Mouse (Mus musculus): ENCODE data around the gene Dzip1.

- TF ChIP-seq CTCF (IDR thresholded peaks at IDR 0.05; ENCODE audit: control insufficient read depth, insufficient read depth, insufficient read length) (no peak), MAX (IDR thresholded peaks at IDR 0.05) (no peak), MYOD1 (IDR thresholded peaks at IDR 0.05; ENCODE audit: control insufficient read depth, insufficient read length, low read depth) (no peak), CEBPB (IDR thresholded peaks at IDR 0.05; ENCODE audit: low read depth) (no peak), MYOG (IDR thresholded peaks at IDR 0.05; ENCODE audit: control insufficient read depth, extremely low read depth, insufficient read length) (no peak), USF1 (IDR thresholded peaks at IDR 0.05; ENCODE audit: low read depth) (no peak), FOSL1 (IDR thresholded peaks at IDR 0.05; ENCODE audit: insufficient read depth, low read length, poor library complexity, severe bottlenecking) (no peak)
These were observed 77.1 kb downstream of the Dzip1 start for GRCm38 (mm10) chr14:118848171-118848570.
